Mouse (Mus musculus) left cerebral cortex, postnatal 25 days (tissue): ENCODE data around the gene Sppl2a. TPM values are rescaled to one million over a fixed set of nuclear protein-coding genes. Genes with fewer than 3 reads are reported as not detected.
A peak's percentile ranks its signal among the peaks of the same experiment; 100 is the strongest.
"Not testable (repeated sequence)": the region's sequence is repeated elsewhere in the genome, so short reads cannot be mapped to it uniquely, and the experiment has no call there.

Experiments used
- DNase-seq, 2 experiments: peaks; one replicate each; pipeline ENCODE4 v3.0.0; 2022; ENCODE audit warnings: low spot score in 2 of 2, mixed read lengths in 1 of 2
- intact Hi-C: fragments of 180-260 bp; cut with DNase I; formaldehyde crosslinking; loops from one replicate; pipeline ENCODE4 v1.15.1; 2025
- total RNA-seq, 2 experiments: library from RNA; stranded (reverse); gene quantifications; 2 replicates each; pipeline ENCODE4 v1.2.3; 2021

Gene Sppl2a
- 10 to 100 TPM; 27.8 to 28.4 TPM for total RNA-seq

DNA sequence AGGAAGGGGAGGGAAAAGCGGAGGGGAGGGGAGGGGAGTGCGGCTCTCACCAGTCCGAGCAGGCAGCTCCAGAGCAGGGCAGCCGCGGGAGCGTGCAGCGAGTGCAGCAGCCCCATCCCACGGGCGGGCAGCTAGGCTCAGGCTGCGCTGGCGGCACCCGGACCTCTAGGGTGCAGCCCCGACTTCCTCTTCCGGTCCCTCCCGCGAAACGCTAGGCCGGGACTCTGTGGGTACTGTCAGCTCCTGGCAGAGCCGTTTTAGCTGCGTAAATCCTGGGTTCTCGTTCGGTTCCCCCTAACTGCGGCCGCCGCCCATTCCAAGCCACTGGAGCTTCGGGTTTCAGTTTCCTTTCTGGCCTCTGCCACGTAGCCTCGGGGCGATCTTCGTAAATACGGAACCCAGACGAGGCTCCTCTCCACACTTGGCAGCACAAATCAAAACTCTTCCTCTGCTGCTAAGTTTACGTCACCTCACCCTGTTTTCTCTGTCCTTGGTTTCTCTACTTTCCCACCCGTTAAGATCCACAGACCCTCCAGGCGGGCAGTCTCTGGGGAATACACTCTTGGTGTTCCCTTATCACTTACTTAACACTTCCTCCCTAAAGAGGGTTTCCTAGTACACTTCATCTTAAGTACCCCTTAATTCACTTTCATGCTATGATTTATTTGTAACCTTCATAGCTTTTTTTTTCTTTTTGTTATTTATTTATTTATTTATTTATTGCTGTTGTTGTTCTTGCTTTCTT is at the start of gene Sppl2a:
Gene Sppl2a (minus strand): TSS at position 339 of the 745 bp plus-strand sequence.
- DNase-seq, result peak; percentile 84 to 91
- intact Hi-C loops, result loop anchor here (2.0 kb wide), 2 partner anchors 56 to 64 kb away; partner anchors contain the start of gene Trpm7

DNA sequence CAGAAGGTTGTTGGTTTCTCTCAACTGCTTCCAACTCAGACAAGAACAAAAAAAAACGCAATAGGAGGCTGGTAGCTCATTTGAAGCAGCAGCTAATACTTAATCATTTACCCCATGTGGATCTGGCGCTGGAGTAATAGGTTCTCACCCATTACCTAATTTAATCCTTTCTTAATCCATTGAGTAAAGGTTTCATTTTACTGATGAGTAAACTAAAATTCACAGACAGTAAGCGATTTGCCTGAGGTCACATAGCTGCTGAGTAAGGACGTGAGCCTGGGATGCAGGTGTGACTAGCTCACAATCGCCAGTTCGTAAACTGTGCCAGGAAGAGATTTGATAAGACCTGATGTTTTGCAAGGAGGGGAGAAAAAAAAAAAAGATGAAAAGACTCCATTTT is 44.4 kb upstream of the Sppl2a start:
- intact Hi-C loops, result no loop called here
- DNase-seq, result no peak

GRCm38 (mm10) chr2:126961696-126962095 is 28.7 kb upstream of the Sppl2a start:
- DNase-seq, result no peak
- intact Hi-C loops, result no loop called here

DNA sequence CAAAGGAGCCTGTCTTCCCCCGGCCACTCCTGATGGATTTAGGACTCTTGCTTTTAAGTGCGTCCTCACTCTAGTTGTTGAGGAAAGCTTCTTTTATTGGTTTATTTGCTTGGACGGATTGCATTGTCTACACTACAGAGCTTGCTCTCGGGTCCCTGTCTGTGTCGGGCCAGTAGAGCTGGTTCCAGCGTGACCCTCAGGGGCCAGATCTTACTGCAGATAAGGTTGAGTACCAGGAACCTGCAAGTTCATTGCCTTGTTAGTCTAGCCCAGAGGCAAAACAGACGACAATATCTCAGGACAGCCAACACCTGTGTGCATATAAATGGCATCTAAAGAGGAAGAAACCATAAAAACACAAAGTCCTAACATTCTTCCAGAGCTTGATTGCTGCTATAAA is 22.6 kb upstream of the Sppl2a start:
- intact Hi-C loops, result no loop called here
- no peak for DNase-seq

DNA sequence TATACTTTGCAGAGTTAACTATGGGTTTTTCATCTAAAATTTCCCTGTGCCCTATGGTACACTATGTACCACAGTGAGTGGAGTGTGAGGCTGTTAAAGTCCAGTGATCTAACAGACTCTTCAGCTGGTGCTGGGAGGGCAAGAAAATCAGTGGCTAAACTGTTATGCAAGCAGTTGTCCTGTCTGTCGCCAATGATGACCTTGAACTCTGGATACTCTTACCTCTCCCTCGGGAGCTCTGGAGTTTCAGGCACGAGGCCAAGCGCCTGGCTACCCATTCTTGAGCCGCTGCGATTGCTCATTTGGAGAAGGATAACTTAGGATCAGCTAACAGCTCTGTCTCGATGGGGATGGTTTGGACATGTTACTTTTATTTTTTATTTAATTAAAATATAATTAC is 18.1 kb upstream of the Sppl2a start:
- intact Hi-C loops, result loop anchor here (5.0 kb wide), 1 partner anchor 36 kb away; no protein-coding TSS in a partner anchor
- no peak for DNase-seq

GRCm38 (mm10) chr2:126950453-126950852 is 17.4 kb upstream of the Sppl2a start:
- no peak for DNase-seq
- intact Hi-C loops, result loop anchor here (5.0 kb wide), 1 partner anchor 37 kb away; no protein-coding TSS in a partner anchor

- intact Hi-C loops, result loop anchor here (5.0 kb wide), 1 partner anchor 37 kb away; no protein-coding TSS in a partner anchor
- no peak for DNase-seq
Observed at GRCm38 (mm10) chr2:126949856-126950255, 16.8 kb upstream of the Sppl2a start.

DNA sequence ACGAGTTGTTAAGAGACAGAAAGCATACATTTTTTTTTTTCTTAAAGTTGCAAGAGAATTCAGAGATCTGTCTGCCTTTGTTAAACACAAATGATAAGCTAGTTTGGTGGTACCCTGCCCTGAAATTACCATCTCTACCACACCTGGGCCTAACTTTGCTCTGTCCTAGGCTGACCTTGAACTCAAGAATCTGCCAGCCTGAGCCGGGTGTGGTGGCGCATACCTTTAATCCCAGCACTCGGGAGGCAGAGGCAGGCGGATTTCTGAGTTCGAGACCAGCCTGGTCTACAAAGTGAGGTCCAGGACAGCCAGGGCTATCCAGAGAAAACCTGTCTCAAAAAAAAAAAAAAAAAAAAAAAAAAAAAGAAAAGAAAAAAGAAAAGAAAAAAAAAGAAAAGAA is 16.3 kb upstream of the Sppl2a start:
- intact Hi-C loops, DNase-seq: not testable (repeated sequence)

DNA sequence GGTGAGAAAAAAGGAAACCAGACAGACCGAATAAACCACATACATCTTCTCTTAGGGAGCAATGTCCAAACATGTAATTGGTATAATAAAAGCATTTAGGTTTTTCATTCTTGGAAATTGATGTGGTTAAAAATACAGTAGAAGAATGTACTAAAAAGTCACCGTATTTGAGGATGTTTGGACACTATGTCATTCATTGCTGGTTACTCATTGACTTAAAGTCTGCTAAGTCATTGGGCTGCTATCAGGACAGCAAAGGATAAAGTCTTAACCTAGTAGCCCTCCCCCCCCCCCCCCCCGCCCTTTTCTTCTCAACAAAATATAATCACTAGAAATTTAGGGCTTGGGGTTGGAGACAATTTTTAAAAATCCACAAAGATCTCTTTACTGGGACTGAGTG is 15.2 kb upstream of the Sppl2a start:
- no peak for DNase-seq
- intact Hi-C loops, result no loop called here

GRCm38 (mm10) chr2:126947646-126948045 is 14.6 kb upstream of the Sppl2a start:
- intact Hi-C loops, result no loop called here
- no peak for DNase-seq

DNA sequence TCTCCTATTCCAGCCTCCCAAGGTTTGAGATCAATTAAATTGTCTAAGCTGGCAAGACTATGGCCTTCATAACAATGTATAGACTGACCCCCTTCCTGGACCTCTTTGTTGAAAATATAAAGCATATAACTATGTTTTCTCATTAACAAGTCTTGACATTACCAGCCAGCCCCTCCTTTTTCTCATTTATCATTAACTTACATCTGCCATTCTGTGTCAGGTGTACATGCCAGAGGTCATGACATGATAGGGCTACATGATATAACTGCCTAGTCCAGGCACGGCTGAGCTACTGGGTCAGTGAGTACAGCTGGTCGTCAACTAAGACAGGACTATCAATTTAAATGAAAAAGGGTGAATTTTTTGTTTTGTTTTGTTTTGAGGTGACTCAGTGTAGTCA is 10.2 kb upstream of the Sppl2a start:
- no peak for DNase-seq
- intact Hi-C loops, result no loop called here

- DNase-seq, result no peak
- intact Hi-C loops, result no loop called here
Observed at GRCm38 (mm10) chr2:126940314-126940866, 7.4 kb upstream of the Sppl2a start.

DNA sequence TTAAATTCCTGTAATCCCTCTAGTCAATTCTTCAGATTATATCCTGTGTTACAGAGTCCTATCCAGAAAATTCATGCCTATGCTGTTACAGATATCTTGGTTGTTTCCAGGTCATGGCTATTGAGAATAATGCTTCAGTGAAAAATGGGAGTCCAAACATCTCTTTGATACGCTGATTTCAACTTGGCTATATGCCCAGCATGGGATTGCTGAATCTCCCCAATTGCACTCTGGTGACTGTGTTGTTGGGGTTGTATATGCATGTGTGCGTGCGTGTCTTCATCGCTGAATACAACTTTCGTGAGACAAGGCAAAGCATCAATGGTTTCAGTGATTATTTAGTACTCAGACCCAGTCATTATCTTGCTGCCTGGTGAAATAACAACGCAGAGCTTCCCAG is 5.0 kb upstream of the Sppl2a start:
- intact Hi-C loops, result no loop called here
- no peak for DNase-seq

- intact Hi-C loops, result loop anchor here (2.0 kb wide), 2 partner anchors 57 to 63 kb away; partner anchors contain the start of gene Trpm7
- no peak for DNase-seq
Observed at GRCm38 (mm10) chr2:126933921-126934320, 886 bp upstream of the Sppl2a start.

- DNase-seq, result no peak
- intact Hi-C loops, result loop anchor here (2.0 kb wide), 2 partner anchors 56 to 64 kb away; partner anchors contain the start of gene Trpm7
Observed at GRCm38 (mm10) chr2:126932261-126932896, 656 bp downstream of the Sppl2a start.

- no peak for DNase-seq
- intact Hi-C loops, result loop anchor here (2.0 kb wide), 2 partner anchors 55 to 65 kb away; partner anchors contain the start of gene Trpm7
Observed at GRCm38 (mm10) chr2:126931784-126932183, 1.3 kb downstream of the Sppl2a start.

DNA sequence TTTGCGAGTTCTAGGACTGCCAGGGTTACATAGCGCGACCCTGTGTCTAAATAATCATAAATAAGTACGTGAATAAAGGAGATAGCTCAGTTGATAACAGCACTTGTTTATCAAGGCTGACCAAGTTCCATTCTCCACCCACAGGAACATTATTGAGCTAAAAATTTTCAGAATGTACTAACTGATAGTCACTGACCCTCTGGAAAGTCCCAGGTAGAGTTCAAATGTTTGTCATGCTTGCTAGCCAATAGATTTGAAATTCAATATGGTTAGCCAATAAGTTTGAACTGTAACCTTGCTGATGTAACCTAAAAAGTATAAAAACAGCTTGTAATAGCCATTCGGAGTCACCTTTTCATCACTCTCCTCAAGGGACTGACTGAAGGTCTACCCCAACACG is 4.4 kb downstream of the Sppl2a start:
- intact Hi-C loops, result no loop called here
- no peak for DNase-seq

GRCm38 (mm10) chr2:126920358-126921060 is 12.5 kb downstream of the Sppl2a start:
- intact Hi-C loops, result no loop called here
- no peak for DNase-seq

DNA sequence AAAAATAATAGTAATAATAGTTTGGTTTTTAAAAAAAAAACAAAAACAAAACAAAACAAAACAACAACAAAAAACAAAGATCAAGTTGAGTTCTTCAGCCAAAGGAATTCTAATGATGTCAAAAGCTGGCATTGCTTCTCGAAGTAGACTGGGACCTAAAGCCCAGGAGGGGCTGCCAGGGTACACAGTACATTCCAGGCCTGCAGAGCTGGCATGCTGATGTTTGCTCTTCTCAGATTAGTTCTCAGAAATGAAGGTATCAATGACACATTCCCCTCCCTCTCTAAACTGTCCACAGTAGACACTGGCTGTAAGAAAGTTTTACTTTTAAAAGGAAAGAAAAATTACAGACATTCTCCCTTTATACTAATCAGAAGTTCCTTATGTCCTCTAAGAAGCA is 16.8 kb downstream of the Sppl2a start:
- intact Hi-C loops, result loop anchor here (10.0 kb wide), 1 partner anchor 319 kb away; no protein-coding TSS in a partner anchor
- no peak for DNase-seq

DNA sequence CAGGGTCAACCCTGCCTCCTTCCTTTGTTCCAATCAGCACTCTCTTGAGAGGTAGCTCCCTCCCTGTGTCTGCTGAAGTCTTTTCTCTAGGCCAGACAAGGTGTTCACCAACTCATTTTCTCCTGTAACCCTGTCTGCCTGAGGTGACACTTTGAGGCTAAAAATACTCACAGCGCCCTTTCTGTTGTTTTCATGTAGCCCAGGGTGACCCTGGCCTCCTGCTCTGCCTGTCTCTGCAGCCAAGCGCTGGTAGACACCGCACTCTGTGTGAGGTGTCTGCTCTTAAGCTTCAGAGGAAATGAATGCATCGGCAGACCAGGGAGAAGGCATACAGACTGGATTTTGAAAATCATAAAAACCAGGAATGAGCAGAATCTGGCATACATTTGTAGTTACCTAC is 18.9 kb downstream of the Sppl2a start:
- DNase-seq, result no peak
- intact Hi-C loops, result loop anchor here (10.0 kb wide), 1 partner anchor 321 kb away; no protein-coding TSS in a partner anchor
